Mouse (Mus musculus) inflammation-experienced regulatory T-cells (primary cell): Measurements from ENCODE around the gene Tex37. TPM values are rescaled to one million over a fixed set of nuclear protein-coding genes. Genes with fewer than 3 reads are reported as not detected.

ENCODE experiments used
- polyA plus RNA-seq, 2 experiments: library from polyadenylated mRNA; unstranded; fragments of 100-300 nt; shearing (Covaris generic); gene quantifications; one replicate each; pipeline ENCODE4 v1.2.1; 2017

Gene Tex37
- under 1 TPM in 1 of 2 experiments, not detected in 1; 0.94 TPM for polyA plus RNA-seq

GRCm38 (mm10) chr6:70918827-70919226 is at the start of gene Tex37:
Gene Tex37, minus strand, starts transcription at chr6:70918927.

GRCm38 (mm10) chr6:70956285-70956912 is 37.7 kb upstream of the Tex37 start, which contains the start of gene Foxi3:
Gene Foxi3, plus strand, starts transcription at chr6:70956531.

Other genes starting within 250 kb of the Tex37 start
- 1 to 10 TPM; 4.7 to 6.9 TPM for gene Rpia, start 126.7 kb downstream of the Tex37 start, polyA plus RNA-seq
- 1 to 10 TPM; 7.0 to 9.9 TPM for gene Eif2ak3, start 74.4 kb downstream of the Tex37 start, polyA plus RNA-seq
- under 1 TPM in 1 of 2 experiments, not detected in 1; 0.59 TPM for gene Foxi3, start 37.6 kb upstream of the Tex37 start, polyA plus RNA-seq
- 1 to 10 TPM; 1.9 to 3.2 TPM for gene Thnsl2, start 225.5 kb upstream of the Tex37 start, polyA plus RNA-seq